Mouse (Mus musculus) neural tube, embryonic 11.5 days (tissue): ENCODE measurements around the gene 5730455P16Rik. TPM values are rescaled to one million over a fixed set of nuclear protein-coding genes. Genes with fewer than 3 reads are reported as not detected.
"Not testable (repeated sequence)": the region's sequence is repeated elsewhere in the genome, so short reads cannot be mapped to it uniquely, and the experiment has no call there.

Experiments used
- ATAC-seq: fragments of 200-750 bp; cut with Nextera tagmentation; 2 replicates; pipeline ENCODE4 v1.8.0; 2017; ENCODE audit warnings: moderate number of reproducible peaks, mild to moderate bottlenecking, moderate TSS enrichment, moderate library complexity; ENCODE audit not compliant: insufficient read depth, low FRiP score, low TSS enrichment
- DNase-seq: peaks from one replicate; pipeline ENCODE4 v3.0.0-alpha.2; 2015; ENCODE audit warnings: low spot score
- H3K27ac ChIP-seq: fragments of 300-500 bp; sonication (generic); 2 replicates; pipeline ENCODE4 v1.5.1; 2014; ENCODE audit warnings: low read depth, mild to moderate bottlenecking, low read length
- H3K27me3 ChIP-seq: fragments of 300-500 bp; sonication (generic); 2 replicates; pipeline ENCODE4 v1.6.1; 2014; ENCODE audit warnings: mild to moderate bottlenecking, low read length, mixed read lengths; ENCODE audit not compliant: control insufficient read depth, insufficient read depth
- H3K36me3 ChIP-seq: fragments of 300-500 bp; sonication (generic); 2 replicates; pipeline ENCODE4 v1.6.1; 2014; ENCODE audit warnings: mild to moderate bottlenecking, low read length, moderate library complexity, mixed read lengths; ENCODE audit not compliant: control insufficient read depth, insufficient read depth
- H3K4me1 ChIP-seq: fragments of 300-500 bp; sonication (generic); 2 replicates; pipeline ENCODE4 v1.6.1; 2014; ENCODE audit warnings: low read length, mixed read lengths; ENCODE audit not compliant: control insufficient read depth, insufficient read depth
- H3K4me2 ChIP-seq: fragments of 300-500 bp; sonication (generic); 2 replicates; pipeline ENCODE4 v1.6.1; 2014; ENCODE audit warnings: low read depth, mild to moderate bottlenecking, moderate library complexity
- H3K4me3 ChIP-seq: fragments of 300-500 bp; sonication (generic); 2 replicates; pipeline ENCODE4 v1.5.1; 2014; ENCODE audit warnings: low read depth, low read length
- H3K9ac ChIP-seq: fragments of 300-500 bp; sonication (generic); 2 replicates; pipeline ENCODE4 v1.6.1; 2014; ENCODE audit warnings: mild to moderate bottlenecking, low read length
- H3K9me3 ChIP-seq: fragments of 300-500 bp; sonication (generic); 2 replicates; pipeline ENCODE4 v1.6.1; 2016; ENCODE audit warnings: low read length; ENCODE audit not compliant: control insufficient read depth
- WGBS: fragments of 180-500 bp; shearing (Covaris S2); extraction: QIAGEN DNeasy Blood & Tissue Kit; methylation state at CpG from one replicate; pipeline ENCODE4 v1.1.7; 2014; 5-methylcytosine and 5-hydroxymethylcytosine counted together
- polyA plus RNA-seq: library from polyadenylated mRNA; unstranded; fragments of >200 nt; fragmentation: Nextera tagmentation; extraction: Ambion mirVana; gene quantifications from 2 replicates; pipeline ENCODE4 v1.2.1, GENCODE M21; 2014

5730455P16Rik gene
- polyA plus RNA-seq, 1 experiment from 2014 or later = 23.1 TPM

DNA sequence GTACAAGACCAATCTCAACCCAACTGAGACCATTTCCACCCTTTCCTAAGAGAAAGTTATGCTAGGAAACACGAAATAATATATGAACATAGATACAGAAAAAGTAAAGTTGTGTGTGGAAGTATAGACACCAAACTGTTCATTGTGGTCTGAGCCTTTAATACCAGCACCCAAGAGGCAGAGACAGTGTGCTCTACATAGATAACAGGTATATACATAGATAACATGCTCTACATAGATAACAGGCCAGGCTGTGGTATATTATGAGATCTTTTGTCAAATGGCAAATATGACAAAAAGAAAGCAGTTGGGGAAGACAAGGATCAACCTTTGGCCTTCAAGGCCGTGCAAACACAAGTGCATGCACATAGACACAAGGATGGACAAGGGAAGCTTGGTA is 32.5 kb upstream of the 5730455P16Rik start:
- Histone ChIP-seq H3K27me3 (no peaks in the 10 kb centered on the region), H3K4me1 (no peaks in the 10 kb centered on the region), H3K27ac (no peak overlapping the region), H3K4me2 (no peak overlapping the region), H3K36me3 (0 out of 2 replicates have a peak, but pooled peaks cover 4% of the 10 kb centered on the region), H3K9ac (no peak overlapping the region), H3K4me3 (no peak overlapping the region), H3K9me3 (no peaks in the 10 kb centered on the region)
- 90% methylated on average over 2 of the region's 2 CpGs for WGBS
- ATAC-seq (no peak), DNase-seq (no peak)

DNA sequence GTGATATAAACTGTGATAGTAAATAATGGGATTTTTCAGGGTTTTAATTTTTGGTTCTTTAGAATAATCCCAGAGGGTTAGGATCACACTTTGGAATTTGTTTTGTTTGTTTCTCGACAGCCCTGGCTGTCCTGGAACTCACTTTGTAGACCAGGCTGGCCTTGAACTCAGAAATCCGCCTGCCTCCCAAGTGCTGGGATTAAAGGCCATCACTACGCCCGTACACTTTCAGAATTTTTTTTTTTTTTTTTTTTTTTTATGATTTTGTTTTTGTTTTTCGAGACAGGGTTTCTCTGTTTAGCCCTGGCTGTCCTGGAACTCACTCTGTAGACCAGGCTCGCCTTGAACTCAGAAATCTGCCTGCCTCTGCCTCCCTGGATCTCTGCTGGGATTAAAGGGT is 30.0 kb upstream of the 5730455P16Rik start:
- not testable (repeated sequence) for H3K36me3 ChIP-seq, DNase-seq, H3K9ac ChIP-seq, ATAC-seq, H3K27ac ChIP-seq, H3K27me3 ChIP-seq, H3K9me3 ChIP-seq, H3K4me3 ChIP-seq, H3K4me1 ChIP-seq, H3K4me2 ChIP-seq
- 96% methylated on average over 6 of the region's 6 CpGs for WGBS

DNA sequence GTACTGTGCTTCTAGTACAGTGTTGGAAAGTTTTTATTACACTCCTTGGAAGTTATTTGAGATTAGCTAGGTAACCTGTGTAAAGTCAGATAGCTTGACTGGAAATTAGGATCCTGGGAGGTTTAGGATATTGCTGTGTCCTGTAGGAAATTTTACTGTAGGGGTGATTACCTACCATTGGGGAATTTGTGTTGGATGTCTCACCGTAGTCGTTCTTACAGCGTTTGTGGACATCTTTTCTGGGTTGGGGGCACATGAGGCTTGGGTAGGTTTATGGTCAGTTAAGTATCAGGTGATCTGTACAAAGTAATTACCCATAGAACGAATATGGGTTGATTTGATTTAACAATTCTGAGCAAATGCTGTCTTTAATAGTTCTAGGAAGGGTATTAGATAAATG is 18.8 kb upstream of the 5730455P16Rik start:
- no peak overlapping the region for H3K27ac ChIP-seq
- no peak overlapping the region for H3K4me2 ChIP-seq
- no peak overlapping the region for H3K9ac ChIP-seq
- no peaks in the 10 kb centered on the region for H3K27me3 ChIP-seq
- no peak overlapping the region for H3K4me3 ChIP-seq
- H3K4me1 ChIP-seq = no peaks in the 10 kb centered on the region
- DNase-seq (no peak), ATAC-seq (no peak)
- H3K36me3 ChIP-seq = peaks cover 14% of the 10 kb centered on the region
- H3K9me3 ChIP-seq = no peaks in the 10 kb centered on the region
- WGBS = 95% methylated on average over 4 of the region's 4 CpGs

DNA sequence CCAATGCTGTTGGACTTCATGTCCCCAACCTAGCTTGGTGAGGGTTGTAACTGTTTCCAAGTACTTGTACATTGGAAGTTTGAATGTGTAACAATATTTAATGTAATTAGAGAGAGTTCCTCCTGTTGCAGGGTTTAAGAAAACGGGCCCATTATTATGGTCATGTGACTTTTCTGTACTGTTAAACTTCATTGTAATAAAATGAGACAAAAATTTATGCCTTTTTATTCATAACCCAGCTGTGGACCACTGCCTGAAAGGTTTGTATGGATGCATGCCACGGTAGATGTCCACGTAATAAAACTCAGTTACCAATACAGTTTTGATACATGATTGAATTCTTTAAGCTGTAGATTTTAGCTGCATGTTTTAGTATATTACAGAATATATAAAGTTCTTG is 18.1 kb upstream of the 5730455P16Rik start:
- H3K36me3 ChIP-seq = peaks cover 14% of the 10 kb centered on the region
- WGBS = 92% methylated on average over 3 of the region's 3 CpGs
- no peak for DNase-seq

DNA sequence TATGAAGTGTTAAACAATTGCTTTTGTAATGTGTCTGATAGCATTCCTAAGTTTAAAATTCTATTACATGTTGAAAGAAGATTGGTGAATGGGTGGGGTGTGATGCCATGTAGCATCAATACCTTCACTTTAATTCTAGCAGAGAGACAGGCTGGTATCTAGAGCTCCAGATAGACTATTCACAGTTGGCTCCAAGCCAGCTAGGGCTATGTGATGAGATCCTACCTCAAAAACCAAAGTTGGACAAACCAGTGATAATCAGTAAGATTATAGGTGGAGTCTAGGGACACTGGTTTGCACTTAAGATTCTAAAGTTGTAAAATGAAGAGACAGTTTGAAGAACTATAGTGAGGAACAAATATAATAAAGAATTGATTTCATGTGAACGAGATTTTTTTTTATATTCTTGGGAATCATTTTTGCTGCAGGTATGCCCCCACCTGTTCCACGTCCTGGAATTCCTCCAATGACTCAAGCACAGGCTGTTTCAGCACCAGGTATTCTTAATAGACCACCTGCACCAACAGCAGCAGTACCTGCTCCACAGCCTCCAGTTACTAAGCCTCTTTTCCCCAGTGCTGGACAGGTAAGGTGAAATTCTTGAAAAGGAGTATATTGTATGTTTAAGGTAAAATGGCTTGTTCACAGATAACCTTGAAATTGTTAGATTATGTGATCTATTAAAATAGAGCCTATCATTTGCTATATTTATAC is 13.7 kb upstream of the 5730455P16Rik start:
- Histone ChIP-seq H3K4me1 (no peaks in the 10 kb centered on the region; the same call in 1 of the 2 replicates), H3K9ac (no peak overlapping the region), H3K9me3 (no peaks in the 10 kb centered on the region), H3K36me3 (peaks cover 15% of the 10 kb centered on the region), H3K4me2 (no peak overlapping the region), H3K4me3 (no peak overlapping the region), H3K27ac (no peak overlapping the region), H3K27me3 (no peaks in the 10 kb centered on the region)
- ATAC-seq = no peak
- 91% methylated on average over 2 of the region's 2 CpGs for WGBS
- DNase-seq = no peak

More for the DNA sequence above, 18.1 kb upstream of the 5730455P16Rik start:
- Histone ChIP-seq H3K9ac (no peak overlapping the region), H3K4me3 (no peak overlapping the region), H3K27me3 (no peaks in the 10 kb centered on the region), H3K4me2 (no peak overlapping the region), H3K9me3 (no peaks in the 10 kb centered on the region), H3K4me1 (no peaks in the 10 kb centered on the region), H3K27ac (no peak overlapping the region)
- ATAC-seq = no peak

DNA sequence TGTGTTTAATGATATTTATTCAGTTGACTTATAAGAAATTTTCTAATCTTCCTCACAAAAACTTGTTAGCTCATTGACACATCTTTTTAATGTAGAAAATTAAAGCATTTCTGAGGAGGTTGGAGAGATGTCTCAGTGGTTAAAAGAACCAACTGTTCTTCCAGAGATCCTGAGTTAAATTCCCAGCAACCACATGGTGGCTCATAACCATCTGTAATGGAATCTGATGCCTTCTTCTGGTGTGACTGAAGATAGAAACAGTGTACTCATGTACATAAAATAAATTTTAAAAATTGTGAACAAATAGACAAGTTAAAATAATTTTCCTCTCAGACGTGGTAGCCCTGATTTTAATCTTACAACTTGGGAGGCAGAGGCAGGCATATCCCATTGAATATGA is 12.1 kb upstream of the 5730455P16Rik start:
- no peak overlapping the region for H3K4me2 ChIP-seq
- peaks cover 15% of the 10 kb centered on the region for H3K36me3 ChIP-seq
- no peak overlapping the region for H3K27ac ChIP-seq
- H3K4me3 ChIP-seq = no peak overlapping the region
- peaks cover 13% of the 10 kb centered on the region for H3K4me1 ChIP-seq
- no peak overlapping the region for H3K9ac ChIP-seq
- DNase-seq (no peak), ATAC-seq (no peak)
- no peaks in the 10 kb centered on the region for H3K9me3 ChIP-seq
- WGBS = 89% methylated on average over 1 of the region's 1 CpGs
- no peaks in the 10 kb centered on the region for H3K27me3 ChIP-seq

DNA sequence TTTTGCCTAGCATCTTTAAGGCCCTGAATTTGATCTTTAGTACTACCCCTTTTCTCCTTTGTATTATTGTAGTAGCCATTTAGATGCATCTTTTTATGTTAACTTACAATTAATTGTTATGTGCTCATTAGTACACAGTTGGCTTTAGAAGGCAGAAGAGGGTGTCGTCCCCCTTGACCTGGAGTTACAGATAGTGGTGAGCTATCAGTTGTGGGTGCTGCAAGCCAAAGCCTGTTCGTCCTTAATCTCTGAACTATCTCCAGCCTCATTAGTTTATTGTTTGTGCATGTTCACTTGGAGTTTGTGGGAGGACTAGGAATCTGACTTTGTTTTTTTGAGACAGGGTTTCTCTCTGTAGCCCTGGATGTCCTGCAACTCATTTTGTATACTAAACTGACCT is 9.0 kb upstream of the 5730455P16Rik start:
- H3K4me1 ChIP-seq = peaks cover 17% of the 10 kb centered on the region
- ATAC-seq (no peak), DNase-seq (no peak)
- no peak overlapping the region for H3K4me3 ChIP-seq
- no peak overlapping the region for H3K4me2 ChIP-seq
- H3K27me3 ChIP-seq = no peaks in the 10 kb centered on the region
- peaks cover 7% of the 10 kb centered on the region for H3K36me3 ChIP-seq
- WGBS = 97% methylated on average over 2 of the region's 2 CpGs
- H3K9ac ChIP-seq = no peak overlapping the region
- H3K27ac ChIP-seq = no peak overlapping the region
- H3K9me3 ChIP-seq = no peaks in the 10 kb centered on the region

DNA sequence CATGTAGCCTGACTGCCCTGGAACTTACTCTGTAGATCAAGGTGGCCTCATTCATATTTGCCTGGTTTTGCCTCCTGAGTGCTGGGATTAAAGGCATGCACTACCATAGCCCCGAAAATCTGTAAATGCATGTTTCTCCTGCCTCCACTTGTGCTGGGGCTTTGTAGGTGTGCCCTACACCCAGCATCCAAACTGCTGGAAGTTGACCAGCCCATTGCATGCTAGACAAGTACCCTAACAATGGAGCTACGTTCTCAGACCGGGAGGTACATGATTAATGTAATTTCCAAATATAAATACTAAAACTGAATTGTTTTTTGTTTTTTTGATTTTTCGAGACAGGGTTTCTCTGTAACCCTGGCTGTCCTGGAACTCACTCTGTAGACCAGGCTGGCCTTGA is 7.2 kb upstream of the 5730455P16Rik start:
- ATAC-seq = no peak
- Histone ChIP-seq H3K9ac (peak overlapping the region; percentile 53; the same call in 1 of the 2 replicates), H3K4me3 (peak overlapping the region; percentile 97), H3K9me3 (no peaks in the 10 kb centered on the region), H3K27ac (no peak overlapping the region), H3K36me3 (peaks cover 3% of the 10 kb centered on the region), H3K4me2 (peak overlapping the region; percentile 81), H3K4me1 (peaks cover 17% of the 10 kb centered on the region), H3K27me3 (no peaks in the 10 kb centered on the region)
- DNase-seq = no peak
- 62% methylated on average over 4 of the region's 4 CpGs for WGBS

DNA sequence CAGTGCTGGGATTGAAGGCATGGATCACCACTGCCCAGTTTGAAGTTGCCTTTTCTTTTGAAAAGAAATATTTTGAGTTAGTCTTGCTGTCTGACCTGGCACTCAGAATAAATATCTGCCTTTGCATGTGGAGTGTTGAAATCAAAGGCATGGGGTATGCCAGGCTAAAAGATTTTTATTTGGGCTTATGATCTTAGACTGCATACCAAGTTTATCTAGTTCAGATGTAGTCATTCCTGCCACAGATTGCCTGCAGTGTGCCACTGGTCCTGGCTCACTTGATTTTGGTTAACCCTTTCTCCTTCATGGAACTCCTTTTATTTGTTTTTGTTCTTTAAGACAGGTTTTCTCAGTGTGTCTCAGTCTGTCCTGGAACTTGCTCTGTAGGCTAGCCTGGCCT is 6.6 kb upstream of the 5730455P16Rik start:
- Histone ChIP-seq H3K4me3 (peak overlapping the region; percentile 97), H3K9me3 (no peaks in the 10 kb centered on the region), H3K27me3 (no peaks in the 10 kb centered on the region), H3K9ac (peak overlapping the region; percentile 53), H3K4me2 (peak overlapping the region; percentile 81), H3K36me3 (peaks cover 3% of the 10 kb centered on the region), H3K27ac (no peak overlapping the region), H3K4me1 (peaks cover 17% of the 10 kb centered on the region)
- no peak for DNase-seq
- no peak for ATAC-seq
